ENCODE assay signal across 11 mouse cellular contexts in genomic region chr9:53967610-53968368, GRCm38 (mm10). TPM values are rescaled to one million over a fixed set of nuclear protein-coding genes. Genes with fewer than 3 reads are reported as not detected.
DNase-seq lines count a peak whose midpoint lies in the region; ATAC-seq and TF ChIP-seq lines count a peak whose summit lies in the region.
"Had no signal": no experiment of that assay in that cellular context is flagged by ENCODE, and none has a peak within 500 bp of the region (broad histone marks: within the 10 kb centered on the region; RNA-seq: fewer than 3 reads in every experiment).

No protein-coding gene starts in this region.

- H3K4me1 ChIP-seq in kidney, embryonic 15.5 days, result no peaks in the 10 kb centered on the region
- no peaks in the 10 kb centered on the region for H3K4me1 ChIP-seq in limb, embryonic 14.5 days (ENCODE audit: control insufficient read depth, insufficient read depth, low read length)
- H3K4me1 ChIP-seq: heart, embryonic 13.5 days had no signal

- DNase-seq in kidney, postnatal 36 days, result no peak
- DNase-seq in brain, embryonic 14.5 days (ENCODE audit: low read depth), result peak; percentile 73
- DNase-seq in cerebellum, adult 9-11 months, result peak; percentile 90
- DNase-seq in limb, embryonic 14.5 days (ENCODE audit: low spot score), result peak; percentile 13
- no peak for DNase-seq in kidney, adult 8-10 months
- no peak for DNase-seq in testis, postnatal 14 days (ENCODE audit: low spot score)
- DNase-seq: kidney, adult 2 months; lung, embryonic 14.5 days had no signal

- peak; percentile 60 for ATAC-seq in kidney, embryonic 15.5 days (replicated peaks; ENCODE audit: low FRiP score)
- no peak; the same call in 1 of the 2 replicates for ATAC-seq in limb, embryonic 14.5 days (ENCODE audit: low FRiP score, low read depth)
- ATAC-seq: midbrain, embryonic 16.5 days had no signal

- H3K36me3 ChIP-seq in kidney, embryonic 15.5 days, result no peaks in the 10 kb centered on the region
- no peaks in the 10 kb centered on the region for H3K36me3 ChIP-seq in limb, embryonic 14.5 days (ENCODE audit: control insufficient read depth, insufficient read depth, low read length)
- H3K36me3 ChIP-seq: heart, embryonic 13.5 days had no signal

- WGBS in kidney, embryonic 15.5 days, result 63% methylated on average over 9 of the region's 9 CpGs
- 50% methylated on average over 9 of the region's 9 CpGs for WGBS in limb, embryonic 14.5 days

- no peak overlapping the region for H3K9ac ChIP-seq in kidney, embryonic 15.5 days
- H3K9ac ChIP-seq in limb, embryonic 14.5 days (ENCODE audit: low read depth, low read length, severe bottlenecking), result no peak overlapping the region
- H3K9ac ChIP-seq: heart, embryonic 13.5 days; lung, embryonic 14.5 days had no signal

- no peak overlapping the region for H3K27ac ChIP-seq in kidney, embryonic 15.5 days
- H3K27ac ChIP-seq in limb, embryonic 14.5 days (replicated peaks; ENCODE audit: low read depth, low read length), result no peak overlapping the region
- H3K27ac ChIP-seq: heart, embryonic 13.5 days had no signal

- TF ChIP-seq POLR2A in brain, embryonic 14.5 days (IDR thresholded peaks at IDR 0.05; ENCODE audit: borderline replicate concordance, extremely low read depth, insufficient read depth, insufficient read length, poor library complexity, severe bottlenecking), result no peak
- no peak for TF ChIP-seq POLR2A in limb, embryonic 14.5 days (IDR thresholded peaks at IDR 0.05; ENCODE audit: borderline replicate concordance, extremely low read depth, insufficient read depth, insufficient read length)

- H3K4me3 ChIP-seq in kidney, embryonic 15.5 days (replicated peaks), result no peak overlapping the region
- H3K4me3 ChIP-seq in limb, embryonic 14.5 days (replicated peaks; ENCODE audit: low read length), result no peak overlapping the region
- H3K4me3 ChIP-seq: heart, embryonic 13.5 days had no signal

- H3K9me3 ChIP-seq in kidney, embryonic 15.5 days (replicated peaks), result no peaks in the 10 kb centered on the region
- H3K9me3 ChIP-seq in limb, embryonic 14.5 days (ENCODE audit: control insufficient read depth, low read length), result no peaks in the 10 kb centered on the region
- H3K9me3 ChIP-seq: heart, embryonic 13.5 days had no signal

- H3K27me3 ChIP-seq in kidney, embryonic 15.5 days, result peaks cover 6% of the 10 kb centered on the region
- H3K27me3 ChIP-seq in limb, embryonic 14.5 days (ENCODE audit: control insufficient read depth, insufficient read depth, low read length), result no peaks in the 10 kb centered on the region

- no peak overlapping the region for H3K4me2 ChIP-seq in kidney, embryonic 15.5 days
- H3K4me2 ChIP-seq in limb, embryonic 14.5 days (replicated peaks; ENCODE audit: low read depth, low read length, severe bottlenecking), result no peak overlapping the region
- H3K4me2 ChIP-seq: heart, embryonic 13.5 days; lung, embryonic 14.5 days had no signal

- no peak for TF ChIP-seq CTCF in brain, embryonic 14.5 days (IDR thresholded peaks at IDR 0.05; ENCODE audit: borderline replicate concordance, extremely low read depth, insufficient read depth, insufficient read length)

RNA-seq across cellular contexts. Expression of gene Elmod1, which starts 7.3 kb away (rescaled TPM):
- polyA plus RNA-seq in kidney, embryonic 15.5 days (2015; fragmentation: Nextera tagmentation; extraction: Ambion mirVana), result 0.53 and 0.62 TPM in 2 replicates
- 55.4 and 55.5 TPM in 2 replicates for polyA plus RNA-seq in brain, embryonic 14.5 days (2012; rRNA removed)
- 0.82 and 1.4 TPM in 2 replicates for polyA plus RNA-seq in limb, embryonic 14.5 days (2012; rRNA removed)
- polyA plus RNA-seq in limb, embryonic 14.5 days (2014; fragmentation: Nextera tagmentation; extraction: Ambion mirVana), result 0.62 and 0.77 TPM in 2 replicates
- polyA plus RNA-seq: heart, embryonic 13.5 days; lung, embryonic 14.5 days had no signal

Comparison
In these comparisons a context has a peak if more than half of its experiments do, and no peak if none do; other contexts are left out.
1. DNase-seq: peak in brain, embryonic 14.5 days (single experiment), cerebellum, adult 9-11 months (single experiment) and limb, embryonic 14.5 days (single experiment); none in kidney, postnatal 36 days (0 of 2), kidney, adult 8-10 months (0 of 2) and testis, postnatal 14 days (single experiment).
2. RNA of gene Elmod1, which starts 7.3 kb away (polyA plus RNA-seq): 55.4 to 55.5 TPM in brain, embryonic 14.5 days; 0.62 to 1.4 TPM in limb, embryonic 14.5 days and 0.53 to 0.62 TPM in kidney, embryonic 15.5 days; every median in the first group is over 10 times any median in the second.